Mouse (Mus musculus) layer of hippocampus, postnatal 10 days (tissue): Measurements from ENCODE around the gene Gpam. TPM values are rescaled to one million over a fixed set of nuclear protein-coding genes. Genes with fewer than 3 reads are reported as not detected.

ENCODE experiments used
- DNase-seq, 2 experiments: peaks; one replicate each; pipeline ENCODE4 v3.0.0; 2021; ENCODE audit warnings: low spot score in 2 of 2
- total RNA-seq, 2 experiments: library from RNA; stranded (reverse); gene quantifications; 2 replicates each; pipeline ENCODE4 v1.2.3; 2021

Gene Gpam
- total RNA-seq, 2 experiments from 2014 or later: 73.0 to 76.0 TPM

DNA sequence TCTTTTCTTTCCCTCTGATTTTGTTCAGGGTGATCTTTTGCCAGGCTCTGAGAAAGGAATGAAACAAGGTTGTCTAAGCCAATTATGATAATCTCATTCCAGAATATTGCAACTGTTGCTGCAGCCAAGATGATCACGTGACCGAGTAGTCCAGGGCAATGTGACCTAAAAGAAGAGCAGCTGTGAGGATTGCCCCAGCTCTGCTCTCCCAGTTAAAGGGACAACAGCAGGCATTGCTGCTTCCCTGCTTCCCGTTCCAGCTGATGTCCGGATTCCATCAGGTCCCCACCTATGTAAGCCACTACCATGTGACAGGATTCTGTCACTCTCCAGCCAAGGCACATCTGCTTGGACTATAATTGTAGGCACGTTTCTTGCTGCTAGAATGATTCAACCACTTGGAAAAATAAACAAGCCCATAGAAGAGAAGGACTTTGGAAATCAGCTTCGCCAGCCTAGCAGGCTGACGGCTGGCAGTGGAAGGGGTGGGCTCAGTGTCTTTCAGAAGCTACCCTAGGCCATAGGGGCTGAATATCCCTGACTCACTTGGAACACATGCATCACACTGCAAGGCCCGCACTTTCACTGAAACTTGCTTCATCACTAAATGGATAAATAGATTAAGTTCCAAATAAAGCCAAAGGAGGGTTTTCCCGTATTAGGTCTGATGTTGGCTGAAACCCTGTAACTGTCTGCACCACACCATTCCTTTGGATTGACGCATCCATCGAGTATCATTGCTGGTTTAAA lies 23.8 kb downstream of the Gpam start:
- DNase-seq: peak; percentile 41 to 44

DNA sequence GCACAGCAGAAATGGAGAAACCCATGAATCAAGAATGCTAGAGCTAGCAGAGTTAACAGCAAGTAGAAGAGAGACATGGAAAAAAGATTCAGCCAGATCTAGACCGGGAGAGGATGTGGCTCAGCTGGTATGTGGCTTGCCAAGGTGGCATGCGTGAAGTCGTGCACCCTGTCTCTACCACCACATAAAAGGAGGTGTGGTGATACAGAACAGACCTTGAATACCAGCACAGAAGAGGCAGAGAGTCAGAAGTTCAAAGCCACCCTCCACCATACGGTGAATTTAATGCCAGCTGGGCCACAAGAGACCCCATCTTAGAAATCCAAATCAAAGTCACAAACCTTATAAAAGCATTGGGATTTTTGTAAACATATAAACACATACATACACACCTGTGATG lies 25.4 kb downstream of the Gpam start:
- DNase-seq: no peak

DNA sequence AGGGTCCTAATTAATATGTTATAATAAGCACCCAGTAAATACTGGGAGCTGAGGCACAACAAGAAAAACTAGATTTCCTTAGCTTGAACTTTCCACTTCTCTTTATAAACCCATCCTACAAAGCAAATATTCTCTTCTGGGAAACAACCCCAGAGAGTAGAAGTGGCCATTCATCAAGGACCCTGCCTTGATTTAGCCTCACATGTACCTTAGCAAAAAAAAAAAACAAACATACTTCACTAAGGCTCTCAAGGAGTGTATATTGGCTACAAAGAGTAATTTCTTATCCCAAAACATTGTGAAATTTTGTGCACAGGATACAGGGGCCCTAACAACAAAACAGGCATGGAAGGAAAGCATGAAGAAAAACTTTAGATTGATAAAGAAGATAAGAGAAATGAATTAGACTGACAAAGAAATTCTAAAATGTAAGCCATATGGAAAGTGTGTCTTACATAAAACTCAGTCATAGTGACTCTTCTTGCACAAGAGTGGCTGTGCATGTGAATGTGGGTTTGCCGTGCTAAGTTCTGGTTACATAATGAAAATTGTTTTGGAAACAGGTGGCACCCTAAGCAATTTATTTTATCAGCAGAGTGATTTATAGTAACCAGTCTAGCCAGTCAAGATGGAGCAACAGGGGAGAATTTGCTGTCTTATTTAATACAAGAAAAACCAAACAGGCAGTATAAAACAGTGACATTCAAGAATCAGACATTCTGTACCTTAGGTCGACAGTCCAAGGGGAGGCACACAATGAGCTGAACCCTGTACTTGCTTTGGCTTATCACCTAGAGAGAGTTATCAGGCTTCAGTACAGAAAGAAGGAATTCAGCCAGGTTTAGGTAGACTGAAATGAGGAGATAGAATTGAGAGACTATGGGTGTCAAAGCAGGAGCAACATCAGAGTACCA lies 26.6 kb downstream of the Gpam start:
- DNase-seq: no peak

DNA sequence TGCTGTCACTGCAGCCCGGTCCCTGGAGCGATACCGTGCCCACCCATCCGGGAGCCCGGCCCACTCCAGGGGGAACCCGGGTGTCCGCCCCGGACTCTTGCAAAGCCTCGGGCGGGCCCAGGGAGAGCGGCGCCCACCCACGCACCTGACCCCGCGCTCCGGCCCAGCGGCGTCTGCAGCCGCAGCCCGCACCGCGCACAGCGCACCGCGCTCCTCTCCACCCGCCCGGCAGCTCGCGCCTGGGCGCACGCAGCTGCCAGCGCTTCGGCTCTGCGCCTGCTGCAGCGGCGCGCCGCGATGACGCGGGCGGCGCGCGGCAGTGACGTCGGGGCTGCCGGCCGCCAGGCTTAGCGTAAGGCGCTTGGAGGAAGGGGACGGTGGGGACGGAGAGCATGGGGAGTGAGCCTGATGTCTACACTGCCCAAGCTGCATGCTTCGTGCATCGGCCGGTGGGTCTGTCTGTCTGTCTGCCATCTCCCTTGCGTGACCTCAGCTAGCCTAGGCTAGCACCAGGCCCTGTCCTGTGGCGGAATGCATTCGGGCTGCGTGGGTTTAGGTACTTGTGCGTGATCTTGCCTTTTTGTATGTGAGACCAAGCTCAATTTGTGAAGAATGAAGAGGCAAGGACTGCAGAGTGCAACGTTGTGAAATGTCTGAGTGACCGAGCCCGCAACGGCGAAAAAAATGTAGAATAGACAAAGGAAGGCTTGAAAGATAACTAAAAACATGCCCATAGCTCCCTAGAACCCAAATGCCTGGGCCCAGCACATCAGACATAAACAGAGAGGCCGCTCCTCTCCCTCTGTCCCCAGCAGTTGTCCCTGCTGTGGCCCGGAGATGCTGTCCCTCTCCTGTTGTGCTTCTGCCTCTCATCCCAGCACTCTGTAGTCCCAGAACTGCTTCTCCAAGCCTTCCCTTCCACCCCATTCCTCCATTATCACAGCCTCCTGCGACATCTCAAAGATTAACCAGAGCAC lies 27.6 kb downstream of the Gpam start:
- DNase-seq: peak; percentile 80 to 89

DNA sequence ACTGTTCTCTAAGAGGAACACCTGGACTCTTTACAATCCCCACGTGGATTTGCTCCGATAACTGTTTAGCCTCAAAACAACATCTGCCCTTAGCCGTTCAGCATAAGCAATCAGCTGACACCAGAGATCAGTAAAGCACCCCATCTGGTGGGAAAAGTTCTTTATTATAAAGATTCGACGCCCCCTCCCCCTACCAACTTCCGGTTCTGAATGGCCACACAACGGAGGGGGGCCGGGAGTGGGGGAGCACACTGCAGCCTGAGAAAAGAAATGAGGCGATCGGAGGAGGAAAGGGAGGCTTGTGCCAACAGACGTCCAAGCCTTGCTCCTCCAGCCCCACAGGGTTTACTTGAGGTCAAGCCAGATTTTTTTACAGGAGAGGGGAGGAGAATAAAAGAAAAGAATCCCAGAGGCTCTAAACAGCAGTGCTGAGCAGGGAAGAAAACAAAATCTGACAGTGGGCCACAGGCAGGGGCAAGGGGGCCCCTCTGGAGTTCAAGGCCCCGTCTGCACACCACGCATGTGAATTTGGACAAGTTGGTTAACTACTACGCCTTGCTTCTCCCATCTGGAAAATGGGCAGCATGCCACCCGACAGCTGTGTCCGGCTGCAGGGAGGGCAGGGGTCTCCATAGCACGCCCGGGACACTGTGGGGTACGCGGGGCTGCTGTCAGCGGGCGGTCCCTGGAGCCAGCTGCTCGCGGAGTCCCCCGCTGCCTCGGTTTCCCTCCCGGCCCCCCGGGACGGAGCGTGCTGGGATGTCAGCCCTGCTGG lies 28.4 kb downstream of the Gpam start:
- DNase-seq: peak; percentile 55 to 62

DNA sequence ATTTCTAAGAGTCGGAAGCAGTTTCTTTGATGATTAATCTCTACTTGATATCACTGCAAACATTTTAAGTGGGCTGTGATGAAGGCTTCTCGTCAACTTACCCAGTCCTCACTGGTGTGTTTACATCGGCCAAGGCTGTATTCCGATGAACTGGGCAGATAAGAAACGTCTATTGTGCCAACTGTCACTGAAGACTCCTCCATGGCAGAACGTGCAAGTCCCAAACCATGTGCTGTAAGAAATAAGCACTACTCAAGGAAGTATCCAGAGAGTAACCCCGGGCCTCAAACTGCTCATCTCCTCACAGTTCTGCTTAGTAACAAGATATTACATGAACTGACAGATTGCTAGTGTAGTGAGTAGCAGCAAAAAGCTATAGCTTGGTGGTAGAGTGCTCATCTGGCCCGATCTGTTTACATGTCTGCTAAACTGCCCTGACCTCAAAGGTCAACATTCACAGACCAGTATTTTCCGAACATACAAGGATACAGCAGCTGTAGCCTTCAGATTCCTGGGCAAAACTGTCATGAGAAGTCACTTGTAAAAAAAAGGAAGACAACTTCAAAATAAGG lies 29.6 kb downstream of the Gpam start:
- no peak for DNase-seq

DNA sequence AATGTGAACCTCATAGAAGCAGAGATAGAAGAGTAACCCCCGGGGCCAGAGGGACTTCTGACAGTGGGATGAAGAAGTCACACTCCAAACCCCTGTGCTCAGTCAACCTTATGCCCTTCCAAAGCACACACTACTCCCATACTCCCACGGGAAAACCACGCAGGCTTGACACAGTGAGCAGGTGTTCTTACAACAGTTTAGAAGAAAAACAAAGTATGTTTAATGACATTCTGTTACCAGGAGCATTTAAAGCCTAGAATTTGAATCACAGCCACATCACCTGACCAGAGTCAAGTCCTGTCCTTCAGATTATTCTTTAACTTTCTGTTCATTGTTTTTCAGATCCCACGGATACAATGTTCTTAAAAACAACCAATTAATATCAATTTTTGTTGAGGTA lies 30.4 kb downstream of the Gpam start:
- no peak for DNase-seq

DNA sequence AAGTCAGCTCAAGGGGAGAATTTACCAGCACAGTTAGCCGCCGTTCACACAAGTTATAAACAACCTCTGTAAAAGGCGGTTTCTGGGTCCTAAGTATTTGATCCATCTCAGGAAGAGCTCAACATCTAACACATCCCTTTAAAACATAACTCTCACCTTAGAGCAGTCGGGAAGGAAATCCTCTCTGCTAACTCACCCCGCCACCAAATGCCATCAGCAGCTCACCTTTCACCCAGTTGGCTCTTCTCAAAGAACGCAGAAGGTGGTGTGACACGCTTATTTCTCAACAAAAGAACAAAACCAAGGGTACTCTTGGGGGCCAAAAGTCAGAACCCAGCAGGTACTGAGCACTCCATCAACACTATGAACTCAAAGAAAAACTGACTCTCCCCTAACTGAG lies 31.5 kb downstream of the Gpam start:
- no peak for DNase-seq

DNA sequence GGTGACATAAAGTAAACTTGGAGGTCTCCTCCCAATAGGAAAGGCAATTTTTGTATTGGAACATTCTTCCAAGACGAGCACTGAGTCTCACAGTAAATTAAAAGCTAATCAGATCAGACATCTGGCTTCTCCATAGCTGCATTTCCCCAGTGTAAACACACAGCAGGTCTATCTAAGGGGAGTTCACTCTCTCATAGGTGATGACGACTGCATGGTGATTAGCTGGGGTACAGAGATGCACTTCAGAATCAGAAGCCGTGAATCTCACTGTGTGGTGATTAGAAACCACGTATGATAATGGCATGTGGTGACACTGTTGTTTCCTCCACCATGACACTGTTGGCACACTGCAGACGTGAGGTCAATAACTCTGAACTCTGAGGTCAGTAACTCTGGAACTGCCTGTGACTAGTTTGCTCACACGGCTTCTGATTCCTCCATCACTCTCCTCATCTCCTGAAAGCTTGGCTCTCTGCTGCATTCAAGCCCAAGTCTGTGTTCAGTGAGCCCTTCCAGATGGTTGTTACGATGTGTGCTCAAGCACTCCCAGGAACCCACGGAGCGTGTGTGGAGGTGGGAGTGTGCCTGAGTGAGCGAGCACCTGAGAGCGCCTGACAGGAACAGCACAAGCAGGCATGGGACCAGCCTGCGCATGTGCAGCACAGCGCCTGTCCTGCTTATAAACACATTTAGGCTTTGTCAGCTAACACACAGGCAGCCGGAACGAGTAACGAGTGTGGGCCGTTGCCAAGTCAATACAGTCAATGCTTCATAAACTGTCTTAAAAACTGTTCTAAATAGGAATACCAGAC lies 35.2 kb downstream of the Gpam start:
- DNase-seq: no peak

DNA sequence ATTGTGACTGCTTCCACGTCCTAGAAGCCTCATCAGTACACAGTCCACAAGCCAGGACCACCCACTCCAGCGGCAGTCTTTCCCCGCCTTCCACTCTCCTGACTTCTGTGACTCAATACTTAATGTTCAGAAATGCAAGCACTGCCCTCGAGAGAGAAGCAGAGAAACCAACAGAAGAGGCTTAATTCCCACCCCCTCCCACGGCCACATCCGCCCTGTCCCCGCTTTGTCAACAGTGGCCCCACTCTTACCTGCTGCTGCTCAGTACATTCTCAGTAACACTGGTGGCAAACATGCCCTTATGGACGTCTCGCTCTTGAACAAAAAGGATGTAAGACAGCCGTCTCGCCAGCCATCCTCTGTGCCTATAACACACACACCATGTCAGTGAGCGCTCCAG lies 36.2 kb downstream of the Gpam start:
- DNase-seq: no peak

DNA sequence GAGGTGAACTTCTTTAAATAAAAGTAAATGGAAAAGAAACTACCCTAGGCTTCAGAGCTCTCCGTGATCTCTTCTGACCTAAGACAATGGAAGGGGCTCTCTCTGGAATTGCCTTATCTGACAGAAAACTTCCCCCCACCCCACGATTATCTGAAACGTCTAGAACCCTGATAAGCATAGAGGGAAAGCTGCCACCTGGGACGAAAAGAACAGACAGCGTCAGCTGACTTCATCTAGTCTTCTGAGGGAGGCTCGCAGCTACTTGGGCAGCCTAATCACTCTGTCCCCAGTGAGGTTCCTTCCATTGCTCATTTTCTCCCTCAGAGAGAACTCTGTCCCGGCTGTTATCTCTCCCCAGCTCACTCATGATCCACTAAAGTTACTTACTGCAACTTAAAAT lies 36.9 kb downstream of the Gpam start:
- DNase-seq: no peak

DNA sequence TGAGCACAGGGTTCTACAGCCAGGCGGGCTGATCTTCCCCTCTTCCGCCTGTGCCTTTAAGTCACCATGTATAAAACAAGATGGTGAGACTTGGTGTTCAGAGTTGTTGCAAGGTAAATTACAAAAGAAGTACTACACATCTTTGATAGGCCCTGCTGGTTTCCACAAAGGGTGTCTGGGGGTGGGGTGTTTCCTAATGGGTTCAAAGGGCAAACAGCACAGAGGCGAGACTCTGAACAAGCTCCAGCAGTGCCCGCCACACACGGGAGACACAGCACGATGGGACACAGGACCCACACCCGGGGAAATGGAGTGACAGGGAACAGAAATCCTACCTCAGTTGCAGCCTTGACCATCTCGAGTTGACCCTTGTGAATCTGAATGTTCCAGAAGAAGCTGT lies 39.3 kb downstream of the Gpam start:
- DNase-seq: no peak

DNA sequence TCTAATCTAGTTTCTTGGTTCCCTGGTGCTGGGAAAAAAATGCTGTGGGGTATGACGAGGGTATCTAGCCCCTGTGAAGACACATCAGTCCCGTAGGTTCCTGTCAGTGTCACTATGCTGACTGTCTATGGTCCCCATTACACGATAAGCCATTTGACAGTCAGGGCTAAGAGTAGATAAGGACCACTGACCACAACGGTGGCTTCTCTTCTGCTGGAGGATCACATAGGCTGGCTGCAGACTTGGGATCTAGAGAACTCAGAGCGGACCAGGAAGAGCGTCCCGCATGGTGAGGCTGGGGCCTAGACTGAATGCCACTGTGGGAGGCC lies 41.2 kb downstream of the Gpam start:
- DNase-seq: no peak

DNA sequence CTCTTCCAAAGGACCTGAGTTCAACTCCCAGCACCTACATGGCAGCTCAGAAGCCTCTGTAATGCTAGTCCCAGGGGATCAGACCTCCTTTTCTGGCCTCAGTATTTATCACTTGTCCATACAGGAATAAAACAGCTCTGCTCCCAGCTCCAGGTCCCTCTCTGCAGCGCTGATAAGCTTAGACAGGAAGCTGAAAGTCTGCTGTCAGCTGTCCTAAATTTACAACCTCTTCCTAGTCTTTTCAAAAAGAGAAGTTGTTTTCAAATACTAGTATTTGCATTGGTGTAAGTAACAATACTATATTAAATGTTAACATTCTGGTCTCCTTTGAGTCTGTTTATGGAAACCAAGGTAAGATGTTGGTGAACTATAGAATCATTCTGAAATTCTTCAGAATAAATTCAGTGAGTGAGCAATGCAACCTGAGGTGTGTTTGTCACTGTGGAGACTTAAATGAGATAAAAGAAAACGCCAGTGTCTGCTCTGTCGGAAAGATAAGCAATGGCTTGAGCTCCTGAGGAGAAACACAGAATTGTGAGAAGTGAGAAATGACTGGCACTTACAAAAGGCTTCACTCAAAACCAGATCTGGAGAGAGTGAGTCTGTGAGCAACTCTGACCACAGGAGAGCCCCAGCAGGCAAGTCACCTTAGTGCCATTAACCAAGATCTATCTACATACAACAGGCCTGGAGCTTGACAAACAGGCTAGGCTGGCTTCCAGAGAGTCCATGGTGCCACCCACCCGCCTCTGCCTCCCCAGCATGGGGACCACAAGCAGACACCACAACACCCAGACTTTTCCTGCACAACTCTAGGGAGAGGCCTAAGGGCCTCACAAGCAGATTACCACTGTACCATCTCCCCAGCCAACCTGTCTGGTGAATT lies 41.8 kb downstream of the Gpam start:
- DNase-seq: no peak

DNA sequence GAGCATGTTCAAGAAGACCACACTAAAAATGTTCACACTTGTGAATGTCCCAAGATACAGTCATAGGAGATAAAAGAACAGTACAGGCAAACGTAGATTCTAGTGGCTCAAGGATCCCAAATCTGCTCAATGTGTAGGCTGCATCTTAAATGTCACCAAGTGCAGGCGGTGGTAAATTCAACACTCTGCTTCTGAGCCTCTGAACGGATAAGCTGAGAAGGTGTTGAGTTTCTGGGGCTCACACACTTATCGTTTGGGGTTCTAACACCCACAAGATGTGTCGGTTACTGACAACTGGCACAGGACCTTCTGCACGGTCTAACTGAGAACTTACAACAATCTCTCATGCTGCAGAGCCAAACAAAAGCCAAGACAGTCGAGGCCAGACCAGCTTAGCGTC lies 50.2 kb downstream of the Gpam start:
- no peak for DNase-seq

DNA sequence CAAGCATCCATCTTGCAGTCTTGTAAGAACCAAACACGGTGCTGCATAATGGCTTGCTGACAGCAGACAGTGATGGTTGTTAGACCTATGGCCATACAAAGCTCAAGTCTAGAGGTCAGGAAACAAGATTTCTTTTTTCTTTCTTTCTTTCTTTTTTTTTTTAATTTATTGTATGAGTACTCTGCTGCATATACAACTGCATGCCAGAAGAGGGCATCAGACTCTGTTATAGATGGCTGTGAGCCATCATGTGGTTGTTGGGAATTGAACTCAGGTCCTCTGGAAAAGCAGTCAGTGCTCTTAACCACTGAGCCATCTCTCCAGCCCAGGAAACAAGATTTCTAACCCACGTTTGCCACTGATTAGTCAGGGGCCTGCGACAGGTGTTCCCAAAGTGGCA lies 54.0 kb downstream of the Gpam start:
- no peak for DNase-seq

DNA sequence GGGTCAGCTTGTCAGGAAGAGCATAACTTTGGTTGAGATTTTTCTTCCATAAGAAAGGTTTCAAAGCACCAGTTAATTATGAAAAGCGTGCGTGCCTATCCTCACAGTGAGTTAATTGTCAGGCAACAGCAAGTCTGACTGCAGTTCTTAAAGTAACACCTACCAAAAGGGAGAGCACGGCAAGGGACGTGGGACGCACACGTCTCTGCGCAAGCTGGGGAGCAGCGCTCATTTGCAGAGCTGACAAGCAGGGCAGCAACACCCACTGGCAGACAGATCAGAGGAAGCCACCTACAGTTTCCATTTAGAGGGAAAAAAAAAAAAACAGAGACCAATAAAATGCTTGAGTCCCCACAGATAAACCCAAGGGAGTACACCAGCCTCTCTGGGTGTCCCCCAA lies 58.0 kb downstream of the Gpam start:
- no peak for DNase-seq

DNA sequence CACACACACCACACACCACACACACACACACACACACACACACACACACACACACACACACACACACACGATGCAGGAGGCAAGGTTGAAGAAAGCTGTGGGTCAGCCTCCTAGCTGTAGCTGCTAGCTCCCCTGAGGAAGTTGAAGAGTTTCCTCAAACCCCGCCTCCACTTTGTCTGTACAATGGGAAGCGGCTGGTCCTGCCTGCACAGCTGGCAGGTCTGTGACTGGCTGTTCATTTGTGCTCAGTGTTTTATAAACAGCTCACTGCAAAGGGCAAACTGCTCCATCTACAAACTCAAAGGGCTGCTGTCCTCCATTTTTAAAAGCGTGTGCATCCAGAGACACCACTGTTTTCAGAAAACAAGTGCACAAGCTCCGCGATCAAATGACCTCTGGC lies 63.8 kb downstream of the Gpam start:
- DNase-seq: no peak

DNA sequence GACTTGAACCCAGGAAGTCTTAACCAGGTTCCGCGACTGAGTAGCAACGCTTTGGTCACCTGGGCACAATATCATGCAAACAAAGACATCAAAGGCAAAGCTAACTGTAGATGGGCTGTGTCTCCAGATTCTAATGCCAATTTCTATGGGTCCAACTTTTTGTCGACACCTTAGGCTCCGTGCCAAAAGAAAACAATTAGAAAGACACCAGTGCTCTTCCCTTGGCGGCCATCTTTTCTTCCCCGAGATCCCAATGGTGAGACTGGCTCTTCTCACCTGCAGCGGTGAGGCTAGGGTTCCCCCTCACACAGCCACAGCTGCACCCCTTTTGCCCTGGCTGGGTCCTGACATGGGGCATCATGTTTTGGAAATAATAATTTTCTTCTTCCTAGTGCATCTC lies 64.5 kb downstream of the Gpam start:
- DNase-seq: no peak
